Mouse (Mus musculus) olfactory bulb, adult 2 months (tissue): ENCODE measurements around the gene Unc5a. TPM values are rescaled to one million over a fixed set of nuclear protein-coding genes. Genes with fewer than 3 reads are reported as not detected.

Source experiments
- H3K27ac ChIP-seq: fragments of 200-500 bp; 2 replicates; pipeline ENCODE4 v1.5.1; 2012; ENCODE audit warnings: low read depth, low read length; ENCODE audit not compliant: insufficient read depth
- H3K4me1 ChIP-seq: fragments of 200-500 bp; 2 replicates; pipeline ENCODE4 v1.6.1; 2012; ENCODE audit warnings: low read length; ENCODE audit not compliant: control insufficient read depth, insufficient read depth
- H3K4me3 ChIP-seq: fragments of 200-500 bp; 2 replicates; pipeline ENCODE4 v1.5.1; 2012; ENCODE audit warnings: mild to moderate bottlenecking, low read depth, low read length, moderate library complexity; ENCODE audit not compliant: insufficient read depth
- CTCF ChIP-seq: fragments of 200-500 bp; IDR thresholded peaks from 2 replicates; pipeline ENCODE4 v1.5.1; 2012; ENCODE audit warnings: low read depth, mild to moderate bottlenecking, low read length, moderate library complexity; ENCODE audit not compliant: insufficient read depth
- POLR2A ChIP-seq: fragments of 200-500 bp; IDR thresholded peaks from 2 replicates; pipeline ENCODE4 v1.6.1; 2012; ENCODE audit warnings: mild to moderate bottlenecking, low read depth, low read length, moderate library complexity; ENCODE audit not compliant: insufficient read depth
- WGBS: fragments of 180-500 bp; shearing (Covaris S2); methylation state at CpG from one replicate; pipeline ENCODE4 v1.1.7; 2018; 5-methylcytosine and 5-hydroxymethylcytosine counted together
- polyA plus RNA-seq: library from polyadenylated mRNA; stranded (reverse); fragments of >200 nt; gene quantifications from 2 replicates; pipeline ENCODE4 v1.2.4, GENCODE M21; 2012; ENCODE audit warnings: low replicate concordance; ENCODE audit not compliant: missing spikeins, insufficient read depth, insufficient read length

Unc5a gene
- polyA plus RNA-seq, 1 experiment: not detected

DNA sequence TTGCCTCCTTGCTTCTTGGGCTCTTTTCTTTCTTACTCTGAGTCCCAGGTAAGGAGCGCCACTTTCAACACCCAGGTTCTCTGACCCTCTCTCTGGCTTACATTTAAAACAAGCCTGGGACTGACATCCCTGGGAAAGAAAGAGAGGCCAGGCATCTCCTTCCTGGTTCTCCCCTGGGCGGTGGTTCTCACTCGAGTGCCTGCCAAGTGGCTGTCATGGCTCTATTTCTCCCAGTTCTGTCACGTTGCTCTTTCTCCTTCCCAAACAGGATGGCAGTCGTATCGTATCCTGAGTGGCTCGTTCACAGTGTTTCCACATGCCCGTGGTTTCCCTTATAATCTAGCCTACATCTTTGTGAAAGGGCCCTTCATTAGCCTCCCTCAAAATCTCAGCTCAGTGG, 23.7 kb upstream of the Unc5a start:
- WGBS: 62% methylated on average over 8 of the region's 8 CpGs
- Histone ChIP-seq H3K4me3 (no peak overlapping the region), H3K4me1 (no peaks in the 10 kb centered on the region), H3K27ac (no peak overlapping the region)
- no peak for TF ChIP-seq POLR2A
- no peak for TF ChIP-seq CTCF

- 28% methylated on average over 4 of the region's 4 CpGs for WGBS
- TF ChIP-seq POLR2A (no peak), CTCF (no peak)
- H3K27ac ChIP-seq: no peak overlapping the region
- H3K4me1 ChIP-seq: no peaks in the 10 kb centered on the region
- H3K4me3 ChIP-seq: no peak overlapping the region
Measured at GRCm38 (mm10) chr13:54926654-54927053, 22.6 kb upstream of the Unc5a start.

GRCm38 (mm10) chr13:54930123-54930522, 19.1 kb upstream of the Unc5a start:
- Histone ChIP-seq H3K4me1 (peaks cover 13% of the 10 kb centered on the region), H3K27ac (no peak overlapping the region), H3K4me3 (no peak overlapping the region)
- TF ChIP-seq CTCF (no peak), POLR2A (no peak)
- WGBS: 46% methylated on average over 4 of the region's 4 CpGs

DNA sequence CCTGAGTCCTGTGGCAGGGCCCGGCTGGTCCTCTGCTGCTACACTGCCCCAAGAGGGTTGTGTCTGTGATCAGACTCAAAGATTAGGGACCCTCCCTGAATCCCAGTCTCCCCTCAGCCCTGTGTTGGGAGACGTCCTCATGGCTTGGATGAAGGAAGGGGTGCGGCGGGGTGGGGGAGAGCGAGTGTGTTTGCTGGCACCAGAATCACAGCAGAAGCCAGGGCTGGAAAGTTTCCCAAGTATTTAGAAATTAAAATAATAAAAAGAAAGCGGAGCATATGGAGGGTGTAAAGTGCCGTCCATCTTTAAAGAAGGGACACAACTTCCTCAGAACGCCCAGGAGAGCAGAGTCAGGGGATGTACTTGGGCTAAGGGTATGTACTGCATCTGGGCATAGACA, 14.3 kb upstream of the Unc5a start:
- H3K27ac ChIP-seq: no peak overlapping the region
- H3K4me1 ChIP-seq: peaks cover 39% of the 10 kb centered on the region
- H3K4me3 ChIP-seq: no peak overlapping the region
- 78% methylated on average over 8 of the region's 8 CpGs for WGBS
- TF ChIP-seq POLR2A (no peak), CTCF (no peak)

- H3K4me3 ChIP-seq: no peak overlapping the region
- TF ChIP-seq POLR2A (no peak), CTCF (no peak)
- H3K27ac ChIP-seq: no peak overlapping the region
- 47% methylated on average over 6 of the region's 6 CpGs for whole genome bisulfite sequencing
- peaks cover 45% of the 10 kb centered on the region for H3K4me1 ChIP-seq
Measured at GRCm38 (mm10) chr13:54936173-54936572, 13.0 kb upstream of the Unc5a start.

GRCm38 (mm10) chr13:54937885-54938284, 11.3 kb upstream of the Unc5a start:
- 23% methylated on average over 11 of the region's 11 CpGs for WGBS
- peak overlapping the region; percentile 79 for H3K27ac ChIP-seq
- no peak overlapping the region for H3K4me3 ChIP-seq
- TF ChIP-seq CTCF (no peak), POLR2A (no peak)
- H3K4me1 ChIP-seq: peaks cover 57% of the 10 kb centered on the region

- H3K4me1 ChIP-seq: peaks cover 55% of the 10 kb centered on the region
- no peak overlapping the region for H3K4me3 ChIP-seq
- TF ChIP-seq POLR2A: no peak
- no peak for TF ChIP-seq CTCF
- H3K27ac ChIP-seq: peak overlapping the region; percentile 79
- WGBS: 92% methylated on average over 3 of the region's 3 CpGs
Measured at GRCm38 (mm10) chr13:54938493-54938892, 10.7 kb upstream of the Unc5a start.

GRCm38 (mm10) chr13:54944411-54945157, 4.6 kb upstream of the Unc5a start:
- Histone ChIP-seq H3K4me3 (no peak overlapping the region), H3K27ac (no peak overlapping the region), H3K4me1 (peaks cover 40% of the 10 kb centered on the region)
- WGBS: 34% methylated on average over 9 of the region's 9 CpGs
- TF ChIP-seq CTCF (no peak), POLR2A (no peak)

DNA sequence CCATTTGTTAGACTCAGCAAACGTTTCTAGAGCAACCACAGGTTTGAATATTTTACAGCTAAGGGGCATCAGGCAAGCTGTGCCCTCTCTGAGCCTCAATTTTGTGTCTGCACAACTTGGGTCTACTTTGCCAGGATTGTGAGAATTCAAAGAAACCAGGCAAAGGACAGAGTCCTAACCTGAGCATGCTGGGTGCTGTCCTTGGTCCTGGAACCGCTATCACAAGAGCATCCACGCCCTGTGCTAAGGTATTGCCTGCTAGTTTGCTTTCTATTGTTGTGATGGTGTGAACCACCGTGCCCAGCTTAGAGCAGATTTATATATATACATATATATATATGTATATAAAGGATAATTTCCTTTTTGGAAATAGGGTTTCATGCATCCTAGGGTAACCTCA, 3.9 kb upstream of the Unc5a start:
- Histone ChIP-seq H3K4me1 (peaks cover 37% of the 10 kb centered on the region), H3K27ac (no peak overlapping the region), H3K4me3 (no peak overlapping the region)
- WGBS: 51% methylated on average over 4 of the region's 4 CpGs
- TF ChIP-seq CTCF: no peak
- no peak for TF ChIP-seq POLR2A
